Mouse (Mus musculus): ENCODE measurements around the gene Fbxo24. TPM values are rescaled to one million over a fixed set of nuclear protein-coding genes. Genes with fewer than 3 reads are reported as not detected.

The Fbxo24 gene
- polyA plus RNA-seq, 1 experiment, result 0.72 TPM

DNA sequence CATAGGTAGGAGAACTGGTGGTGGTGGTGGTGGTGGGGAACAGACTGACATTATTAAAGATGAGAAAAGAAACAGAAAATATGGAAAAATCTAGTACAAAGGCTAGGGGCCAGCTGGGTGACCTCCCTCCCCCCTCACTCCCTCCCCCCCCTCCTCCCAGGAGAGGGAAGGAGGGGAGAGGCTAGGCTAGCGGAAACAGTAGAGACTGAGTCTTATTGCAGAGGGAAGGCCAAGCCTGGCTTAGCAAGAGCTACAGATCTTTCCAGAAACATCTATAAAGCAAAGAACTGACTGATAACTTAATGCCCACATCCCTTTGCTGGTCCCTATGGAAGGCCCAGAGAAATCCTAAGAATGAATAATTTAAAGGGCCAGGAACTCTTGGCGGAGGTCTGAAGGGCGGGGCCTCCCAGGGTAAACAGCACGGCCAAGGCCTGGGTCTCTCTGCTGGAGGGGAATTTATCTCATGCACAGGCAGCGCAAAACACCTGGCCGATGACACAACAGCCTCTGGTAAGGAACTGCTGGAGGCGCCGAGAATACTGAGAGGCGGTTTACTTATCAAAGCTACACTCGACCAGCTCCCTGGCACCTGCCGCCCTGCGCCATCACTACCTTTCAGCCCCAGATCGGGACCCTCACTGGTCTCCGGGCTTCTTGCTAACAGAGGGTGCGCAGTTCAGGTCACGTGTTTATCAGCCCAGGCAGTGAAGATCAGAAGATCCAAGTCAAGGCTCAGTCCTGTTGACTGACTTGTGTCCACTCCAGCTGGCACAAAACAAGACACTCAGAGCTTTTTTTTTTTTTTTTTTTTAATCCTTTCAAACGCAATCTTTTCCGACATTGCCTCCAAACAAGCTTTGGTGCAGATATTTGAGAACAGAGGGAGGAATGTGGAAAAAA, 21.1 kb upstream of the Fbxo24 start:
- Histone ChIP-seq H3K4me2 (ENCODE audit: low read depth) (no peak overlapping the region), H3K36me3 (ENCODE audit: control insufficient read depth, insufficient read depth) (no peaks in the 10 kb centered on the region), H3K27me3 (ENCODE audit: control insufficient read depth, insufficient read depth, insufficient read length) (no peaks in the 10 kb centered on the region), H3K79me2 (ENCODE audit: control insufficient read depth, insufficient read depth) (no peaks in the 10 kb centered on the region), H3ac (ENCODE audit: control insufficient read depth, insufficient read length) (no peak overlapping the region), H3K4me3 (no peak overlapping the region)
- TF ChIP-seq USF1 (IDR thresholded peaks at IDR 0.05; ENCODE audit: low read depth) (no peak), TCF3 (IDR thresholded peaks at IDR 0.05; ENCODE audit: insufficient read length, low read depth) (no peak), MYOD1 (IDR thresholded peaks at IDR 0.05; ENCODE audit: control insufficient read depth in 1 of 3, insufficient read length in 2 of 3, low read depth in 2 of 3) (no peak)

DNA sequence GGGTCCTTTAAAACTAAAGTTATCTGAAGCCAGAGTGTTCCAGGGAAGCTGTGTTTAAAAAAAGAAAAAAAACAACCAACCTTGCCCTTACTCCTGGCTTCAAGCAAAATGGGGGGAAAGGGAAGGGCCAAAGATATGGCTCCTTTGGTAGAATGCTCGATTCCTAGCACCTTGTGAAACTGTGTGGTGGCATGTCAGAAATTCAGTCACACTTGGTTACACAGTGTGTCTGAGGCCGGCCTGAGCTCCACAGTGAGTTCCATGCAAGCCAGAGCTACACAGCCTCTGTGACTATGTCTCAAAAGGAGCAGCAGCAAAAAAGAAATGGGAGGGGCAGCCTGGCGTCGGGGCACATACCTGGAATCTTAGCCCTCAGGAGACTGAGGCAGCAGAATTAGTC, 20.4 kb upstream of the Fbxo24 start:
- H3ac ChIP-seq (ENCODE audit: control insufficient read depth, insufficient read length), result no peak overlapping the region
- no peak overlapping the region for H3K4me2 ChIP-seq (ENCODE audit: low read depth)
- H3K27me3 ChIP-seq (ENCODE audit: control insufficient read depth, insufficient read depth, insufficient read length), result no peaks in the 10 kb centered on the region
- H3K36me3 ChIP-seq (ENCODE audit: control insufficient read depth, insufficient read depth), result no peaks in the 10 kb centered on the region
- no peaks in the 10 kb centered on the region for H3K79me2 ChIP-seq (ENCODE audit: control insufficient read depth, insufficient read depth)
- H3K4me3 ChIP-seq, result no peak overlapping the region
- TF ChIP-seq MAX (IDR thresholded peaks at IDR 0.05; ENCODE audit: low read depth), result no peak
- TF ChIP-seq TCF12 (IDR thresholded peaks at IDR 0.05; ENCODE audit: insufficient read depth, poor library complexity, severe bottlenecking), result no peak

DNA sequence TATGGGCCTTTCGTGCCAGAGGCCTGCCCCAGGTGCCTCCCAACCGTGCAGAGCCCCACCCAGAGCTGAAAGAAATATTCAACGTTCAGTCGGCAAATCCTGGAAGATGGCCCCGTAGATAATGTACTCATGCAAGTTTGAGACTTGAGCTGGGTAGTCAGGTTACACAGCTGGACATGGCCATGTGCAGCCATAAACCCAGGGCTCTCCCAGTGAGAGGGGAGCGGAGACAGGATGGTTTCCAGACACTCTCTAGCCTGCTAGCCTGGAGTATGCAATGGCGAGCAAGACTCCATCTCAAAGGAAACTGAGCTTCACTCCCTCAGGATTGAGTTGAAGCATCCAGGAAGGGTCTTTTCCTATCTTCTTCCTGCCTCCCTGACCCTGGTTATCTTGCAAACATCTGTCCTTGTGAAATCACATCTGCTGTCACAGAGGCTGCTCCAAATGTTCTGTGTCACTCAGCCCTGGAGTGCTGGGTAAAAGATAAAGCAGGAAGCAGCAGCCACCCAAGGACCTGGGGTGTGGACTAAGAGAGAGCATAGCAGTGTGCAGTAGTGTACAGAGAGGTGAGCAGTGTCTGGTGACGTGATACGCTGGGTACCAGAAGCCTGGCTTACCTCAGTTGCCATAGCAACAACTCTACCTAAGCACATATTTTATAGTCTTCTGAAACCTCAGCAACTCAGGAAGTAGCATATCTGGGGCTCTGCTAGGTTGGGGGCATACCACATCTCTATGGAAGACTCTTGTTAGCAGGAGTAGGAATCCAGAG, 19.2 kb upstream of the Fbxo24 start:
- no peak overlapping the region for H3K4me3 ChIP-seq
- no peak overlapping the region for H3K4me2 ChIP-seq (ENCODE audit: low read depth)
- no peaks in the 10 kb centered on the region for H3K27me3 ChIP-seq (ENCODE audit: control insufficient read depth, insufficient read depth, insufficient read length)
- no peaks in the 10 kb centered on the region for H3K36me3 ChIP-seq (ENCODE audit: control insufficient read depth, insufficient read depth)
- no peaks in the 10 kb centered on the region for H3K79me2 ChIP-seq (ENCODE audit: control insufficient read depth, insufficient read depth)
- no peak overlapping the region for H3ac ChIP-seq (ENCODE audit: control insufficient read depth, insufficient read length)
- no peak for TF ChIP-seq SRF (IDR thresholded peaks at IDR 0.05; ENCODE audit: control insufficient read depth, insufficient read length, low read depth)
- no peak for TF ChIP-seq POLR2AphosphoS2 (IDR thresholded peaks at IDR 0.05; ENCODE audit: insufficient read length, low read depth)
- no peak for TF ChIP-seq POLR2A (IDR thresholded peaks at IDR 0.05; ENCODE audit: insufficient read length, low read depth)
- TF ChIP-seq MAX (IDR thresholded peaks at IDR 0.05; ENCODE audit: low read depth), result no peak
- no peak for TF ChIP-seq USF1 (IDR thresholded peaks at IDR 0.05; ENCODE audit: low read depth)
- TF ChIP-seq MYOG (IDR thresholded peaks at IDR 0.05; ENCODE audit: control insufficient read depth in 1 of 3, insufficient read depth in 1 of 3, insufficient read length in 2 of 3, low read depth in 2 of 3), result no peak
- TF ChIP-seq TCF12 (IDR thresholded peaks at IDR 0.05; ENCODE audit: insufficient read depth, poor library complexity, severe bottlenecking), result no peak
- TF ChIP-seq E2F4 (IDR thresholded peaks at IDR 0.05; ENCODE audit: insufficient read depth), result no peak

DNA sequence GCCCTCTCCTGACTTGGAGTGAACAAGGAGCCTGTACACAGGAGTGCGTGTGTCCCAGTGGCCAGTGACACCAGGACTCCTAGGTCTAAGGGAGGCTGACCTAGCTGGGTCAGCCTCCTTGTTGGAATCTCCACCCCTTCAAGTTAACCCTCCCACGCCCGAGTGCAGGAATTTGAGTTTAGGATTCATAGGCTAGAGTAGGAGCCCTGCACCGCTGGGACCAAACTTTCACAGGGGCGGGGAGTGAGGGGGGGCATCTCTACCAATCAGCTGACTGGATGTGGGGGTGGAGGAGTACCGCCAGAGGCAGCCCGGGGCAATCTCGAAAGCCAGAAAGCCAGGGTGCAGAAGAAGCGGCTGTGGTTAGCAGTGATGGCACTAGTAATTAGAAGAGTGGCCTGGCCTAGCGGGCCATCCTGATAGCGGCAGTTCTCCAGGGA, 16.9 kb upstream of the Fbxo24 start, which contains the start of gene Irs3:
Gene Irs3 (minus strand): TSS at position 63 of the 440 bp plus-strand sequence.
- no peak within 1 kb of the TSS for H3ac ChIP-seq (ENCODE audit: control insufficient read depth, insufficient read length)
- H3K27me3 ChIP-seq (ENCODE audit: control insufficient read depth, insufficient read depth, insufficient read length), result no peaks in the 10 kb centered on the region
- H3K4me2 ChIP-seq (ENCODE audit: low read depth), result no peak within 1 kb of the TSS
- H3K36me3 ChIP-seq (ENCODE audit: control insufficient read depth, insufficient read depth), result no peaks in the 10 kb centered on the region
- TF ChIP-seq TCF3 (IDR thresholded peaks at IDR 0.05; ENCODE audit: insufficient read length, low read depth), result no peak
- no peak for TF ChIP-seq SRF (IDR thresholded peaks at IDR 0.05; ENCODE audit: control insufficient read depth, insufficient read length, low read depth)
- TF ChIP-seq POLR2AphosphoS2 (IDR thresholded peaks at IDR 0.05; ENCODE audit: insufficient read length, low read depth), result no peak
- no peak for TF ChIP-seq MAX (IDR thresholded peaks at IDR 0.05; ENCODE audit: low read depth)
- no peak for TF ChIP-seq MYOD1 (IDR thresholded peaks at IDR 0.05; ENCODE audit: control insufficient read depth in 1 of 3, insufficient read length in 2 of 3, low read depth in 2 of 3)
- no peak for TF ChIP-seq CEBPB (IDR thresholded peaks at IDR 0.05; ENCODE audit: insufficient read depth, poor library complexity, severe bottlenecking)
- no peak for TF ChIP-seq USF1 (IDR thresholded peaks at IDR 0.05; ENCODE audit: low read depth)
- no peak for TF ChIP-seq E2F4 (IDR thresholded peaks at IDR 0.05; ENCODE audit: insufficient read depth)
- no peak for TF ChIP-seq REST (IDR thresholded peaks at IDR 0.05; ENCODE audit: insufficient read depth, insufficient read length)
- no peak for TF ChIP-seq MYOG (IDR thresholded peaks at IDR 0.05; ENCODE audit: control insufficient read depth in 1 of 3, insufficient read depth in 1 of 3, insufficient read length in 2 of 3, low read depth in 2 of 3)
- TF ChIP-seq TCF12 (IDR thresholded peaks at IDR 0.05; ENCODE audit: insufficient read depth, poor library complexity, severe bottlenecking), result no peak
- TF ChIP-seq POLR2A (IDR thresholded peaks at IDR 0.05; ENCODE audit: insufficient read length, low read depth), result no peak
- no peak within 1 kb of the TSS for H3K4me3 ChIP-seq
- no peaks in the 10 kb centered on the region for H3K79me2 ChIP-seq (ENCODE audit: control insufficient read depth, insufficient read depth)

DNA sequence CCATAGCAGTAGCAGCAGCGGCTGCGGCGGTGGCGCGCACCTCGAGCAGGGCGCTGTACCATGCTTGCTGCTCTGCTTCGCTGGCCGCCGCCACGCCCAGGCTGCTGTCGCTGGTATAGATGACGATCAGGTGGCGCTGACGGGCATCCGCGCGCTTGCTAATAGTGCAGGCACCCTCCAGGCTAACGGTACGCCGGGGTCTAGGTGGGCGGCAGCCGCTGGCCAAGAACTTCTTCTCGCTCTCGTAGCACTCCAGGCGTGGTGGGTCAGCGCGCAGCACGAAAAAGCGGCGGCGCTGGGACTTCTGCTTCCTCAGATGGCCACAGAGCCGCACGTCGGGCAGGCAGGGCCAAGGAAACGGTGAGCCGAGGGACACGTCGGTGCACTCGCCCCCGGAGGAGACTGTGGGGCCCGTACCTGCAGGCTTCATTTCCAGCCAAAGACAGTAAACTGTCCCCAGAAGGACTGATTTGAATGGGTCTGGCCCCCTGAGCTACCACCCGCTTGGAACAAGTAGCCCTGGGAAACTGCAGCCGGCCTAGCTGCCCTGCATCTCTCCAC, 16.4 kb upstream of the Fbxo24 start:
- TF ChIP-seq MYOD1 (IDR thresholded peaks at IDR 0.05; ENCODE audit: control insufficient read depth in 1 of 3, insufficient read length in 2 of 3, low read depth in 2 of 3) (no peak), E2F4 (IDR thresholded peaks at IDR 0.05; ENCODE audit: insufficient read depth) (no peak), POLR2A (IDR thresholded peaks at IDR 0.05; ENCODE audit: insufficient read length, low read depth) (no peak), MAX (IDR thresholded peaks at IDR 0.05; ENCODE audit: low read depth) (no peak), MYOG (IDR thresholded peaks at IDR 0.05; ENCODE audit: control insufficient read depth in 1 of 3, insufficient read depth in 1 of 3, insufficient read length in 2 of 3, low read depth in 2 of 3) (no peak), REST (IDR thresholded peaks at IDR 0.05; ENCODE audit: insufficient read depth, insufficient read length) (no peak), TCF3 (IDR thresholded peaks at IDR 0.05; ENCODE audit: insufficient read length, low read depth) (no peak), POLR2AphosphoS2 (IDR thresholded peaks at IDR 0.05; ENCODE audit: insufficient read length, low read depth) (no peak)
- no peaks in the 10 kb centered on the region for H3K27me3 ChIP-seq (ENCODE audit: control insufficient read depth, insufficient read depth, insufficient read length)
- no peak overlapping the region for H3K4me3 ChIP-seq

More for the DNA sequence above, 16.4 kb upstream of the Fbxo24 start:
- peaks cover 2% of the 10 kb centered on the region for H3K36me3 ChIP-seq (ENCODE audit: control insufficient read depth, insufficient read depth)
- H3ac ChIP-seq (ENCODE audit: control insufficient read depth, insufficient read length), result no peak overlapping the region
- no peak overlapping the region for H3K4me2 ChIP-seq (ENCODE audit: low read depth)
- H3K79me2 ChIP-seq (ENCODE audit: control insufficient read depth, insufficient read depth), result no peaks in the 10 kb centered on the region
